Mouse (Mus musculus) myocyte (in vitro differentiated cells): ENCODE results near the gene Lrrc66. TPM values are rescaled to one million over a fixed set of nuclear protein-coding genes. Genes with fewer than 3 reads are reported as not detected.

Source experiments
- H3K27me3 ChIP-seq: one replicate; pipeline ENCODE4 v1.6.1; 2011; ENCODE audit not compliant: control insufficient read depth, insufficient read depth, insufficient read length
- H3K36me3 ChIP-seq: one replicate; pipeline ENCODE4 v1.6.1; 2011; ENCODE audit not compliant: control insufficient read depth, insufficient read depth
- H3K4me2 ChIP-seq: one replicate; pipeline ENCODE4 v1.6.1; 2011; ENCODE audit warnings: low read depth, control low read depth
- H3K4me3 ChIP-seq: one replicate; pipeline ENCODE4 v1.5.1; 2011; ENCODE audit warnings: mild to moderate bottlenecking, control low read depth, moderate library complexity
- H3K79me2 ChIP-seq: one replicate; pipeline ENCODE4 v1.6.1; 2011; ENCODE audit not compliant: control insufficient read depth, insufficient read depth
- H3ac ChIP-seq: one replicate; pipeline ENCODE4 v1.6.1; 2011; ENCODE audit not compliant: control insufficient read depth, insufficient read length
- CEBPB ChIP-seq: IDR thresholded peaks from 2 replicates; pipeline ENCODE4 v1.6.1; 2011; ENCODE audit warnings: mild to moderate bottlenecking, moderate library complexity; ENCODE audit not compliant: poor library complexity, insufficient read depth, severe bottlenecking
- E2F4 ChIP-seq: IDR thresholded peaks from one replicate; pipeline ENCODE4 v1.6.1; 2011; ENCODE audit warnings: mild to moderate bottlenecking, control low read depth, moderate library complexity; ENCODE audit not compliant: insufficient read depth
- MAX ChIP-seq: IDR thresholded peaks from one replicate; pipeline ENCODE4 v1.6.1; 2011; ENCODE audit warnings: low read depth, mild to moderate bottlenecking, control low read depth
- MYOD1 ChIP-seq, 3 experiments: IDR thresholded peaks; one replicate each; pipeline ENCODE4 v1.6.1; 2011; ENCODE audit warnings: control low read depth in 2 of 3, low read depth in 2 of 3, mild to moderate bottlenecking in 2 of 3, moderate library complexity in 1 of 3; ENCODE audit not compliant: insufficient read length in 2 of 3, control insufficient read depth in 1 of 3
- MYOG ChIP-seq, 3 experiments: IDR thresholded peaks; one replicate each; pipeline ENCODE4 v1.6.1; 2011; ENCODE audit warnings: control low read depth in 2 of 3, low read depth in 2 of 3, mild to moderate bottlenecking in 2 of 3; ENCODE audit not compliant: insufficient read length in 2 of 3, control insufficient read depth in 1 of 3, insufficient read depth in 1 of 3
- POLR2A ChIP-seq: IDR thresholded peaks from one replicate; pipeline ENCODE4 v1.6.1; 2011; ENCODE audit warnings: low read depth, mild to moderate bottlenecking, control low read depth, moderate library complexity; ENCODE audit not compliant: insufficient read length
- POLR2AphosphoS2 ChIP-seq: IDR thresholded peaks from one replicate; pipeline ENCODE4 v1.6.1; 2011; ENCODE audit warnings: low read depth, control low read depth; ENCODE audit not compliant: insufficient read length
- REST ChIP-seq: IDR thresholded peaks from one replicate; pipeline ENCODE4 v1.6.1; 2011; ENCODE audit warnings: mild to moderate bottlenecking, control low read depth, moderate library complexity; ENCODE audit not compliant: insufficient read depth, insufficient read length
- SRF ChIP-seq: IDR thresholded peaks from one replicate; pipeline ENCODE4 v1.6.1; 2011; ENCODE audit warnings: low read depth; ENCODE audit not compliant: control insufficient read depth, insufficient read length
- TCF12 ChIP-seq: IDR thresholded peaks from one replicate; pipeline ENCODE4 v1.6.1; 2011; ENCODE audit warnings: mild to moderate bottlenecking, control low read depth; ENCODE audit not compliant: poor library complexity, insufficient read depth, severe bottlenecking
- TCF3 ChIP-seq: IDR thresholded peaks from one replicate; pipeline ENCODE4 v1.6.1; 2011; ENCODE audit warnings: low read depth, control low read depth; ENCODE audit not compliant: insufficient read length
- USF1 ChIP-seq: IDR thresholded peaks from one replicate; pipeline ENCODE4 v1.6.1; 2011; ENCODE audit warnings: low read depth, mild to moderate bottlenecking, control low read depth, moderate library complexity
- polyA plus RNA-seq: library from polyadenylated mRNA; unstranded; fragments of >200 nt; fragmentation: generic; extraction: Trizol; gene quantifications from one replicate; pipeline ENCODE4 v1.2.1, GENCODE M21; 2012; ENCODE audit warnings: missing spikeins

The Lrrc66 gene
- polyA plus RNA-seq, 1 experiment, result not detected

DNA sequence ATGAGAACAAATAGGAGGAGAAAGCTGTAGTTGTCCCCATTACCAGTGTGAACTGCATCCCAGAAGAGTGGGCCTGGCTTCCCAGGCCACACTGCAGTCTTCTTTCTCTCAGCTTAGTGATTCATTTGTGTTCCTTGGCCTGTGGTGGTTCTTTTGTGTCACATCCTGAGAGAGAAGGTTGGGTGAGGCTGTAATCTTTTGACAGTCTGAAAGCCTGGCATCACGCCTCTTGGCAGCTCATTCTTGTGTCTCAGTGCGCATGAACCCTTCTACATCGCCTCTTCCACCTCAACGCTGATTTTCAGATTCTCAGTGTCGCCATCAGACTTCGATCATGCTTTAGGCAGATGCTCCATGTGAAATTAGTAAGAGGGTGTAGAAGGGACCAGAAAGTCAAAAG, 68.3 kb downstream of the Lrrc66 start:
- Histone ChIP-seq H3ac (no peak overlapping the region), H3K4me3 (no peak overlapping the region), H3K36me3 (no peaks in the 10 kb centered on the region), H3K4me2 (no peak overlapping the region), H3K27me3 (no peaks in the 10 kb centered on the region), H3K79me2 (no peaks in the 10 kb centered on the region)
- no peak for TF ChIP-seq MYOD1 (IDR thresholded peaks at IDR 0.05; ENCODE audit: control insufficient read depth in 1 of 3, insufficient read length in 2 of 3, low read depth in 2 of 3)
- TF ChIP-seq POLR2A, result no peak
- TF ChIP-seq TCF12, result no peak
- TF ChIP-seq REST, result no peak
- no peak for TF ChIP-seq POLR2AphosphoS2
- TF ChIP-seq E2F4, result no peak
- no peak for TF ChIP-seq SRF
- no peak for TF ChIP-seq TCF3
- TF ChIP-seq CEBPB, result no peak
- TF ChIP-seq USF1, result no peak
- TF ChIP-seq MYOG (IDR thresholded peaks at IDR 0.05; ENCODE audit: control insufficient read depth in 1 of 3, insufficient read depth in 1 of 3, insufficient read length in 2 of 3, low read depth in 2 of 3), result no peak
- no peak for TF ChIP-seq MAX

DNA sequence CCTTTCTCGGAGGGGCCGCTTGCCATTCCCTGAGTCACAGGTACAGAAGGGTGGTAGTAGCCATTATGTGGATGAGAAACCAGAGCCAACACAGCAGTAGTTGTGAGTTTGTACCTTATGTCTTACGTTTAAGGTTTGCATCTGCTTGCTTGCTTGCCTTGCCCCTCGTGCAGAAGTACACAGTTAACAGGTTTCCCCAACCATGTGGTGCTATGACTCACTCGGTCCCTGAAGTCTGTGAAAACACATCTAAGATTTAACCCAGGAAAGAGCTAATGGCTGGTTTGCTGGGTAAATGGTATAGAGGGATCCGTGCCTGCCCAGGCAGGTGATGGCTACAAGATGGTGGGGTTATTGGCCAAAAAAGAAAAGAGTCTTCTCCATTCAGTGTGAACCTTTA, 73.6 kb downstream of the Lrrc66 start:
- H3K79me2 ChIP-seq, result no peaks in the 10 kb centered on the region
- TF ChIP-seq POLR2AphosphoS2, result no peak
- TF ChIP-seq POLR2A, result no peak
- no peak for TF ChIP-seq SRF
- no peak for TF ChIP-seq CEBPB
- no peak for TF ChIP-seq TCF3
- no peak for TF ChIP-seq REST
- TF ChIP-seq MYOD1 (IDR thresholded peaks at IDR 0.05; ENCODE audit: control insufficient read depth in 1 of 3, insufficient read length in 2 of 3, low read depth in 2 of 3), result no peak
- no peak for TF ChIP-seq E2F4
- no peak for TF ChIP-seq USF1
- no peak for TF ChIP-seq TCF12
- no peak for TF ChIP-seq MYOG (IDR thresholded peaks at IDR 0.05; ENCODE audit: control insufficient read depth in 1 of 3, insufficient read depth in 1 of 3, insufficient read length in 2 of 3, low read depth in 2 of 3)
- no peak for TF ChIP-seq MAX
- peaks cover 5% of the 10 kb centered on the region for H3K36me3 ChIP-seq
- no peak overlapping the region for H3K4me3 ChIP-seq
- H3ac ChIP-seq, result no peak overlapping the region
- no peak overlapping the region for H3K4me2 ChIP-seq
- no peaks in the 10 kb centered on the region for H3K27me3 ChIP-seq

DNA sequence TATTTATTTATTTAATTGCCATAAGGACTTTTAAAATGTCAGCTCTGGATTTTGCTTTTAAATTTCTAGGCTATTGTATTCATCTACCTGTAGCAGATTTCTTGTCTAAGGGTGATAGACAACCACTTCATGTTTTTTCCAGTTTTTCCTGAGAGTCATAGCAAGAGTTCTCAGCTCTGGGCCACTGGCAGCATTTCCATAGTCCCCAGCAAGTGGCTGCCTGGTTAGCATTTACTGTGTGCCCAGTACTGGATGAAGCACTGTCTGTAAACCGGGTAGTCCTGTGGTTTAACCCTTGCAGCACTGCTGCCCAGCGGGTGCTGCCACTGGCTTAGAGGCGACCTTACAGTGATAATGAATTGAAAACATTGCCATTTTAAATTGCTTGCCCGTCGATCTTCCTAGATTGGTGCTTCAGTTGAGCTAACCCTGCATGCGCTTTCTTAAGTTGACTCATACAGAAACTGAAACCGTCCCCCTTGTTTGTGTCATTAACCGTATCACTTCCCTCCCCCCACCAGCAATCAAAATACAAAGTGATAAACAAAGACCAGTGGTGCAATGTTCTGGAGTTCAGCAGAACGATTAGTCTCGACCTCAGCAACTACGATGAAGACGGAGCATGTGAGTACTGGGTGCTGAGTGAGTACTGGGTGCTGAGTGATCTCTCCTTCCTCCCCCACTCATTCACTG, 75.4 kb downstream of the Lrrc66 start:
- Histone ChIP-seq H3K79me2 (no peaks in the 10 kb centered on the region), H3K4me3 (no peak overlapping the region), H3K36me3 (peaks cover 5% of the 10 kb centered on the region), H3K4me2 (no peak overlapping the region), H3K27me3 (no peaks in the 10 kb centered on the region), H3ac (no peak overlapping the region)
- TF ChIP-seq MYOD1 (IDR thresholded peaks at IDR 0.05; ENCODE audit: control insufficient read depth in 1 of 3, insufficient read length in 2 of 3, low read depth in 2 of 3) (no peak), TCF3 (no peak), MAX (no peak), POLR2AphosphoS2 (no peak), REST (no peak), POLR2A (no peak), USF1 (no peak), SRF (no peak), MYOG (IDR thresholded peaks at IDR 0.05; ENCODE audit: control insufficient read depth in 1 of 3, insufficient read depth in 1 of 3, insufficient read length in 2 of 3, low read depth in 2 of 3) (no peak), CEBPB (no peak), E2F4 (no peak), TCF12 (no peak)

Other genes starting within 250 kb of the Lrrc66 start
- gene Cwh43, start 226.5 kb downstream of the Lrrc66 start, polyA plus RNA-seq, result 0.02 TPM
- gene Dcun1d4, start 151.5 kb downstream of the Lrrc66 start, polyA plus RNA-seq, result 5.3 TPM
- gene Sgcb, start 15.3 kb upstream of the Lrrc66 start, polyA plus RNA-seq, result 45.7 TPM
- not detected for gene Spata18, start 18.9 kb upstream of the Lrrc66 start, polyA plus RNA-seq